In the genomic region with DNA sequence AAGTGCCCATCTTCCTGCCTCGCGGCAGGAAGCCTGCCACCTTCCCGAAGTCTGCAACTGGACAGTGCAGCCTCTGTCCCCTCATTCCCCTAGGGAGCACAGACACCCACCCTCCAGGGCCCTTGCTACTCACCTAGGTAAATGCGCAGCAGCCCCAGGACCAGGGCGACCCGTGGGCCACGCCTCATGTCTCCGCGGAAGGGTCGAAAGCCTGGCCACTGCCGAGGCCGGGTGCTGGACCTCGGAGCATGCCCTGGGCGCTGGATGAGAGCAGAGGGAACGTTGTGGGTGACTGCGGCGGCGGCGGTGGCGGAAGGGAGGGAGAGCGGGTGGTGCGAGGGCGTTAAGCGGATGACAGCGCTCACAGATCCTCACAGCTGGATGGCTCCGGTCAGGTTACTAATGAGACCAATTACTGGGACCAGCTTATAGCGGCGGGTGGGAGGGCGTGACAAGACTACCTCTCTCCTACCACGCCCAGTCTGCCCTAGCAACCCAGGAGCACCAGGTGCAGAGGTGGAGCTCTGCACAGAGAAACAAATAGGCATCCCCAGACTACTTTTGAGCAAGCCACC, we compare ENCODE assay signal across 8 mouse cellular contexts. TPM values are rescaled to one million over a fixed set of nuclear protein-coding genes. Genes with fewer than 3 reads are reported as not detected.
DNase-seq lines count a peak whose midpoint lies in the region; ATAC-seq and TF ChIP-seq lines count a peak whose summit lies in the region.
"Had no signal": no experiment of that assay in that cellular context is flagged by ENCODE, and none has a peak within 500 bp of the region (broad histone marks: within the 10 kb centered on the region; RNA-seq: fewer than 3 reads in every experiment).

A gene (minus strand): TSS at position 392 of the 575 bp plus-strand sequence.

- no peak for TF ChIP-seq POLR2A in cortical plate, adult 2 months (IDR thresholded peaks at IDR 0.05; ENCODE audit: extremely low read depth, insufficient read depth, low read length)

- intact Hi-C loops in left cerebral cortex, postnatal 25 days (cut with DNase I) = no loop called here

- under 1% methylated on average over 30 of the region's 30 CpGs for WGBS in lung, embryonic 14.5 days
- WGBS in heart, embryonic 16.5 days = under 1% methylated on average over 30 of the region's 30 CpGs
- 2% methylated on average over 30 of the region's 30 CpGs for WGBS in neural tube, embryonic 14.5 days

- peak within 1 kb of the TSS; percentile 48; the same call in 1 of the 2 replicates for H3K4me2 ChIP-seq in lung, embryonic 14.5 days
- peak within 1 kb of the TSS; percentile 60 for H3K4me2 ChIP-seq in heart, embryonic 16.5 days (ENCODE audit: low read depth, low read length)
- peak within 1 kb of the TSS; percentile 84 for H3K4me2 ChIP-seq in neural tube, embryonic 14.5 days (ENCODE audit: low read depth, low read length)

- TF ChIP-seq CTCF in lung, embryonic 14.5 days (IDR thresholded peaks at IDR 0.05; ENCODE audit: low read depth) = no peak
- no peak for TF ChIP-seq CTCF in cortical plate, adult 2 months (IDR thresholded peaks at IDR 0.05; ENCODE audit: extremely low read depth, insufficient read depth, low read length)

- no peaks in the 10 kb centered on the region for H3K4me1 ChIP-seq in lung, embryonic 14.5 days (ENCODE audit: insufficient read depth)
- no peaks in the 10 kb centered on the region; the same call in 1 of the 2 replicates for H3K4me1 ChIP-seq in cortical plate, adult 2 months (ENCODE audit: control insufficient read depth, insufficient read depth, low read length)
- peaks cover 5% of the 10 kb centered on the region; the same call in 1 of the 2 replicates for H3K4me1 ChIP-seq in heart, embryonic 16.5 days (ENCODE audit: control insufficient read depth, insufficient read depth, low read length)
- H3K4me1 ChIP-seq in neural tube, embryonic 14.5 days (ENCODE audit: control insufficient read depth, insufficient read depth, low read length) = 0 out of 2 replicates have a peak, but pooled peaks cover 3% of the 10 kb centered on the region

- H3K9me3 ChIP-seq in lung, embryonic 14.5 days (ENCODE audit: low read depth, low read length) = no peaks in the 10 kb centered on the region
- no peaks in the 10 kb centered on the region for H3K9me3 ChIP-seq in heart, embryonic 16.5 days (replicated peaks; ENCODE audit: control insufficient read depth, low read length)
- no peaks in the 10 kb centered on the region for H3K9me3 ChIP-seq in neural tube, embryonic 14.5 days (ENCODE audit: control insufficient read depth, low read length)

- no peak within 1 kb of the TSS for H3K27ac ChIP-seq in lung, embryonic 14.5 days (ENCODE audit: low read depth)
- H3K27ac ChIP-seq in cortical plate, adult 2 months (ENCODE audit: insufficient read depth, low read length) = no peak within 1 kb of the TSS
- no peak within 1 kb of the TSS for H3K27ac ChIP-seq in heart, embryonic 16.5 days (ENCODE audit: low read length)
- no peak within 1 kb of the TSS for H3K27ac ChIP-seq in neural tube, embryonic 14.5 days (ENCODE audit: low read depth, low read length)

- no peak within 1 kb of the TSS; the same call in 1 of the 2 replicates for H3K9ac ChIP-seq in lung, embryonic 14.5 days
- H3K9ac ChIP-seq in heart, embryonic 16.5 days (ENCODE audit: low read length) = 0 out of 2 replicates have a peak within 1 kb of the TSS, but pooled peaks have one; percentile 12
- peak within 1 kb of the TSS; percentile 55 for H3K9ac ChIP-seq in neural tube, embryonic 14.5 days (replicated peaks; ENCODE audit: low read depth, low read length)

- ATAC-seq in lung, embryonic 14.5 days (ENCODE audit: insufficient read depth) = peak; percentile 31; the same call in 1 of the 2 replicates
- ATAC-seq in heart, embryonic 16.5 days (replicated peaks; ENCODE audit: extremely low read depth, insufficient read depth, low FRiP score) = 0 out of 2 replicates have a peak, but pooled peaks have one; percentile 39
- ATAC-seq in neural tube, embryonic 14.5 days (ENCODE audit: low read depth) = peak; percentile 82

- H3K4me3 ChIP-seq in lung, embryonic 14.5 days (ENCODE audit: low read depth, low read length) = peak within 1 kb of the TSS; percentile 14; the same call in 1 of the 2 replicates
- peak within 1 kb of the TSS; percentile 27 for H3K4me3 ChIP-seq in cortical plate, adult 2 months (ENCODE audit: insufficient read depth, low read length)
- peak within 1 kb of the TSS; percentile 41 for H3K4me3 ChIP-seq in heart, embryonic 16.5 days (ENCODE audit: low read length)
- H3K4me3 ChIP-seq in neural tube, embryonic 14.5 days (ENCODE audit: low read depth, low read length) = peak within 1 kb of the TSS; percentile 43

- H3K27me3 ChIP-seq in lung, embryonic 14.5 days (ENCODE audit: insufficient read depth, low read length) = peaks cover 28% of the 10 kb centered on the region
- peaks cover 31% of the 10 kb centered on the region for H3K27me3 ChIP-seq in heart, embryonic 16.5 days (ENCODE audit: control insufficient read depth, insufficient read depth, low read length)
- no peaks in the 10 kb centered on the region; the same call in 1 of the 2 replicates for H3K27me3 ChIP-seq in neural tube, embryonic 14.5 days (ENCODE audit: control insufficient read depth, insufficient read depth, low read length)

- peak; percentile 8 for DNase-seq in lung, embryonic 14.5 days
- DNase-seq in lung, postnatal 25 days (ENCODE audit: low spot score) = no peak
- peak in 1 of 2 experiments; percentile 12 for DNase-seq in left cerebral cortex, postnatal 25 days (ENCODE audit: low spot score in 2 of 2)
- no peak for DNase-seq in c-Kit-positive CD71-positive TER-119-positive erythroid progenitor cells, embryonic 14.5 days (ENCODE audit: low spot score)

- no peaks in the 10 kb centered on the region for H3K36me3 ChIP-seq in lung, embryonic 14.5 days (ENCODE audit: insufficient read depth)
- H3K36me3 ChIP-seq in heart, embryonic 16.5 days (ENCODE audit: control insufficient read depth, insufficient read depth) = no peaks in the 10 kb centered on the region
- no peaks in the 10 kb centered on the region for H3K36me3 ChIP-seq in neural tube, embryonic 14.5 days (ENCODE audit: control insufficient read depth, insufficient read depth, low read length)

RNA-seq across cellular contexts. Expression of the gene that starts here (rescaled TPM):
- not detected in 2 replicates for polyA plus RNA-seq in lung, embryonic 14.5 days (2014; fragmentation: Nextera tagmentation; extraction: Ambion mirVana)
- polyA plus RNA-seq in cortical plate, adult 2 months (2012; rRNA removed) = 1.6 and 1.8 TPM in 2 replicates
- polyA plus RNA-seq in heart, embryonic 16.5 days (2015; fragmentation: Nextera tagmentation; extraction: Ambion mirVana) = 0.50 and 0.64 TPM in 2 replicates
- 10 to 100 TPM; 11.5 to 11.9 TPM for total RNA-seq in left cerebral cortex, postnatal 25 days (2021)
- polyA plus RNA-seq in neural tube, embryonic 14.5 days (2014; fragmentation: Nextera tagmentation; extraction: Ambion mirVana) = 2.0 and 2.8 TPM in 2 replicates
- total RNA-seq: neutrophil, adult 5-6 weeks had no signal

Comparison
In these comparisons a context has a peak if more than half of its experiments do, and no peak if none do; other contexts are left out.
1. Peak in DNase-seq, ATAC-seq, H3K4me3 ChIP-seq and H3K4me2 ChIP-seq in lung, embryonic 14.5 days; RNA of the gene not detected or under 1 TPM.
2. Peak in ATAC-seq, H3K4me3 ChIP-seq, H3K9ac ChIP-seq and H3K4me2 ChIP-seq in heart, embryonic 16.5 days; RNA of the gene not detected or under 1 TPM.
3. ATAC-seq: peak in every context shown above with its lines; median percentile 82 in neural tube, embryonic 14.5 days; 39 in heart, embryonic 16.5 days; 31 in lung, embryonic 14.5 days.